Mouse (Mus musculus): ENCODE results near the gene Prps1l3. TPM values are rescaled to one million over a fixed set of nuclear protein-coding genes. Genes with fewer than 3 reads are reported as not detected.

The Prps1l3 gene
- polyA plus RNA-seq (2014; fragmentation: Nextera tagmentation; extraction: Ambion mirVana): 53.3 and 64.9 TPM in 2 replicates

GRCm38 (mm10) chr12:57230192-57230706 is at the start of gene Prps1l3, which contains the start of gene Mipol1:
Gene Prps1l3, plus strand, starts transcription at chr12:57230412.
Gene Mipol1, plus strand, starts transcription at chr12:57230427.
- Histone ChIP-seq H3K4me3 (ENCODE audit: low read depth, low read length) (peak within 1 kb of the TSS; percentile 87), H3K4me2 (ENCODE audit: low read depth, low read length) (peak within 1 kb of the TSS; percentile 62), H3K9ac (ENCODE audit: low read depth, low read length) (peak within 1 kb of the TSS; percentile 92), H3K27me3 (replicated peaks; ENCODE audit: control insufficient read depth, insufficient read depth, low read length) (no peaks in the 10 kb centered on the region), H3K4me1 (ENCODE audit: control insufficient read depth, insufficient read depth, low read length) (peaks cover 8% of the 10 kb centered on the region), H3K9me3 (ENCODE audit: control insufficient read depth, low read length) (no peaks in the 10 kb centered on the region), H3K36me3 (ENCODE audit: control insufficient read depth, insufficient read depth, low read length) (peaks cover 5% of the 10 kb centered on the region; the same call in 1 of the 2 replicates), H3K27ac (replicated peaks; ENCODE audit: low read depth, low read length) (peak within 1 kb of the TSS; percentile 93)
- DNase-seq (ENCODE audit: low spot score) (peak; percentile 95), ATAC-seq (ENCODE audit: low read depth) (peak; percentile 97)
- under 1% methylated on average over 32 of the region's 58 CpGs for WGBS

- no peak overlapping the region for H3K4me3 ChIP-seq (ENCODE audit: low read depth, low read length)
- DNase-seq (ENCODE audit: low spot score): peak; percentile 16
- 0 out of 2 replicates have a peak, but pooled peaks cover 5% of the 10 kb centered on the region for H3K27me3 ChIP-seq (replicated peaks; ENCODE audit: control insufficient read depth, insufficient read depth, low read length)
- no peak overlapping the region for H3K27ac ChIP-seq (replicated peaks; ENCODE audit: low read depth, low read length)
- H3K4me2 ChIP-seq (ENCODE audit: low read depth, low read length): no peak overlapping the region
- no peaks in the 10 kb centered on the region for H3K36me3 ChIP-seq (ENCODE audit: control insufficient read depth, insufficient read depth, low read length)
- H3K9me3 ChIP-seq (ENCODE audit: control insufficient read depth, low read length): no peaks in the 10 kb centered on the region
- H3K9ac ChIP-seq (ENCODE audit: low read depth, low read length): no peak overlapping the region
- 54% methylated on average over 2 of the region's 2 CpGs for WGBS
- no peak for ATAC-seq (ENCODE audit: low read depth)
- no peaks in the 10 kb centered on the region for H3K4me1 ChIP-seq (ENCODE audit: control insufficient read depth, insufficient read depth, low read length)
These were observed 45.6 kb upstream of the Prps1l3 start for GRCm38 (mm10) chr12:57184401-57185147.

DNA sequence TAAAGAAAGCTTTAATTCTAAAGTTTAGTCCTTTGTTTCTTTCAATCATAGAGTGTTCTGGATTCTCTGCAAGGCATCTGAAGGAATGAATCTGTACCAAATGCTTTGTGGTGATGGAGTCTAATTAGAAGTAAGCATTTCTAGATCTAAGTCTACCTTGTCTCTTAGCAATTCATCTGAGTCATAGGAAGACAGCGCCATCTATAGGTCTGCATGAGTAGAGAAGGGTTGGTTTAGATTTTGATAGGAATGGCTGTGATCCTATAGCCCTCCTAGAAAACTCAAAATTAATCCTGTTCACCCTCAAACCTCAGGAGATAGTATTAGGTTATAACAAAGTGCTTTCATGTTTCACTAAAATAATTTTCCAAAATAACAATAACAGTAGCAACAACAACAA is 44.7 kb upstream of the Prps1l3 start:
- Histone ChIP-seq H3K4me3 (ENCODE audit: low read depth, low read length) (no peak overlapping the region), H3K27ac (replicated peaks; ENCODE audit: low read depth, low read length) (no peak overlapping the region), H3K4me1 (ENCODE audit: control insufficient read depth, insufficient read depth, low read length) (no peaks in the 10 kb centered on the region), H3K9ac (ENCODE audit: low read depth, low read length) (no peak overlapping the region), H3K36me3 (ENCODE audit: control insufficient read depth, insufficient read depth, low read length) (no peaks in the 10 kb centered on the region), H3K9me3 (ENCODE audit: control insufficient read depth, low read length) (no peaks in the 10 kb centered on the region), H3K27me3 (replicated peaks; ENCODE audit: control insufficient read depth, insufficient read depth, low read length) (0 out of 2 replicates have a peak, but pooled peaks cover 5% of the 10 kb centered on the region), H3K4me2 (ENCODE audit: low read depth, low read length) (no peak overlapping the region)
- 2% methylated on average over 1 of the region's 1 CpGs for WGBS
- DNase-seq (ENCODE audit: low spot score) (peak; percentile 29), ATAC-seq (ENCODE audit: low read depth) (no peak)

DNA sequence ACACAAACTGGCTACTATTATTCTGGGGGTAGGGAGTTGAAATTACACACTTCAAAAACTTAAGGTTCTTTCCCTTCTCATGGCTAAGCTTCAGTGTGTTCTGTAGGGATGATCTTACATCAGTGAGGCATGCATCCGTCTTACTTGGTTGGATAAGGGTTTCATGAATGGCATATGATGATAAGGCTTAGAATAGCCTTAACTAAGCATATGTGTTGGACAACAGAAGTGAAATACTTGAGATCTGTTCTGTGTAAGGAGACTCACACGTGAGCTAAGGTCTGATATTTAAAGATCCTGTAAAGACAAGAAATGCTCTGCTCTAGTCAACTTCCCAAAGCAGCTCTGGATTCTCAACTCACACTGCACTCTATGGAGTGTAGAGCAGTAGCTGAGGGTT is 44.1 kb upstream of the Prps1l3 start:
- no peak overlapping the region for H3K9ac ChIP-seq (ENCODE audit: low read depth, low read length)
- 0 out of 2 replicates have a peak, but pooled peaks cover 5% of the 10 kb centered on the region for H3K27me3 ChIP-seq (replicated peaks; ENCODE audit: control insufficient read depth, insufficient read depth, low read length)
- H3K4me3 ChIP-seq (ENCODE audit: low read depth, low read length): no peak overlapping the region
- H3K4me2 ChIP-seq (ENCODE audit: low read depth, low read length): no peak overlapping the region
- 65% methylated on average over 2 of the region's 2 CpGs for WGBS
- no peak for ATAC-seq (ENCODE audit: low read depth)
- no peaks in the 10 kb centered on the region for H3K4me1 ChIP-seq (ENCODE audit: control insufficient read depth, insufficient read depth, low read length)
- no peak overlapping the region for H3K27ac ChIP-seq (replicated peaks; ENCODE audit: low read depth, low read length)
- H3K36me3 ChIP-seq (ENCODE audit: control insufficient read depth, insufficient read depth, low read length): no peaks in the 10 kb centered on the region
- no peak for DNase-seq (ENCODE audit: low spot score)
- no peaks in the 10 kb centered on the region for H3K9me3 ChIP-seq (ENCODE audit: control insufficient read depth, low read length)

DNA sequence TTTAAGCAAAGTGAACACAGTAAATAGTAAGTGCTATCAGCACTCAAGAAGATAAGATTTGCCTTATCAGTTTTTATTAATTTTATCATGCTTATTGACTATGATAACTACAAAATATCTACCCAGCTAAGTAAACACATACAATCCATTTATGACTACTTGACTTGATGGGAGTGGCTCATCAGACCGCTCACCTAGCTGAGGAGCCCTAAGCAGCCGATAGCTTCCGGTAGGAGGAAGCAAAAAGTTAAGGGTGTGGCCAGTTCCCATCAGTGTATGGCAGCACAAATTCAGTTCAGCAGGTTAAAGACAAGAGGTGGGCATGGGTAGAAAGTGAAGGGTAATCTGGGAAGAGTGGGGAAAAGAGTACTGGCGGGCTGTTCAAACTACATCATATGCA is 43.2 kb upstream of the Prps1l3 start:
- ATAC-seq (ENCODE audit: low read depth) (no peak), DNase-seq (ENCODE audit: low spot score) (no peak)
- Histone ChIP-seq H3K4me3 (ENCODE audit: low read depth, low read length) (no peak overlapping the region), H3K36me3 (ENCODE audit: control insufficient read depth, insufficient read depth, low read length) (no peaks in the 10 kb centered on the region), H3K27me3 (replicated peaks; ENCODE audit: control insufficient read depth, insufficient read depth, low read length) (0 out of 2 replicates have a peak, but pooled peaks cover 5% of the 10 kb centered on the region), H3K4me2 (ENCODE audit: low read depth, low read length) (no peak overlapping the region), H3K27ac (replicated peaks; ENCODE audit: low read depth, low read length) (no peak overlapping the region), H3K9ac (ENCODE audit: low read depth, low read length) (no peak overlapping the region), H3K9me3 (ENCODE audit: control insufficient read depth, low read length) (no peaks in the 10 kb centered on the region), H3K4me1 (ENCODE audit: control insufficient read depth, insufficient read depth, low read length) (no peaks in the 10 kb centered on the region)
- 87% methylated on average over 4 of the region's 4 CpGs for WGBS

DNA sequence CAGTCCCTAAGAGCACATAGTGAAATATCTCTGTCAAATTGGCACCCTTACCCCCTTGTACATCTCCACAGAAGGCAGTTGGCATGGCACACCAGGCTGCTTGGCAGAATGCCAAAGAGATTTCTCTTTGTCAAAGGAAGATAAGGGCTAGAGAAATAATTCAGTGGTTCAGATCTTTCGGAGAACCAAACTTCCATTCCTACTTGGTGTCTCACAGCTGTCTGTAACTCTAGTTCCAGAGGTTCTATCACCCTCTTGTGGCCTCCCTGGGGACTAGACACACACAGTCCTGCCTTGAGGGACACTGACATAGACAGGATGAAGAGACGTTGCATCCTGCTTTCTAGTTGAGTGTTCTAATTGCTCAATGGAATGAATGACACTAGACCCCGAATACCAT is 35.6 kb upstream of the Prps1l3 start:
- DNase-seq (ENCODE audit: low spot score): peak; percentile 43
- H3K27me3 ChIP-seq (replicated peaks; ENCODE audit: control insufficient read depth, insufficient read depth, low read length): peaks cover 32% of the 10 kb centered on the region
- no peak overlapping the region for H3K4me3 ChIP-seq (ENCODE audit: low read depth, low read length)
- no peak overlapping the region for H3K27ac ChIP-seq (replicated peaks; ENCODE audit: low read depth, low read length)
- 22% methylated on average over 3 of the region's 3 CpGs for WGBS
- no peaks in the 10 kb centered on the region for H3K9me3 ChIP-seq (ENCODE audit: control insufficient read depth, low read length)
- no peaks in the 10 kb centered on the region for H3K36me3 ChIP-seq (ENCODE audit: control insufficient read depth, insufficient read depth, low read length)
- no peak for ATAC-seq (ENCODE audit: low read depth)
- no peak overlapping the region for H3K9ac ChIP-seq (ENCODE audit: low read depth, low read length)
- H3K4me2 ChIP-seq (ENCODE audit: low read depth, low read length): no peak overlapping the region
- no peaks in the 10 kb centered on the region; the same call in 1 of the 2 replicates for H3K4me1 ChIP-seq (ENCODE audit: control insufficient read depth, insufficient read depth, low read length)

DNA sequence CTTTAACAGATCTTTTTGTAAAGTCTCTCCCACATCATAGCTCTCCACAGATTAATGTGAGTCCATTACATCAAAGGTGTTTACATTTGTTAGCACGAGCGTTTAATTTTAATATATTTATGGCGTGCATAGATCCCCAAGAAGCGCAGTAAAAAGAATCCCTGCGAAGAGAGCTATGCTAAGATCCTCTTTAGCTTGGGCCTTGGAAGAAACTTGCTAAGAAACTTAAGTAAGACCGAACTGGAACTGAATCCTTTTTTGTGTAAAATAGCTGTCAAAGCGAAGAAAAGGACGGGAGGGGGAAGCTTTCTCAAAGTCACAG is 34.0 kb upstream of the Prps1l3 start:
- peak overlapping the region; percentile 67 for H3K9ac ChIP-seq (ENCODE audit: low read depth, low read length)
- peak overlapping the region; percentile 52 for H3K4me3 ChIP-seq (ENCODE audit: low read depth, low read length)
- DNase-seq (ENCODE audit: low spot score) (no peak), ATAC-seq (ENCODE audit: low read depth) (no peak)
- H3K4me2 ChIP-seq (ENCODE audit: low read depth, low read length): peak overlapping the region; percentile 90
- no peak overlapping the region for H3K27ac ChIP-seq (replicated peaks; ENCODE audit: low read depth, low read length)
- H3K4me1 ChIP-seq (ENCODE audit: control insufficient read depth, insufficient read depth, low read length): no peaks in the 10 kb centered on the region; the same call in 1 of the 2 replicates
- H3K36me3 ChIP-seq (ENCODE audit: control insufficient read depth, insufficient read depth, low read length): no peaks in the 10 kb centered on the region
- 9% methylated on average over 8 of the region's 8 CpGs for WGBS
- no peaks in the 10 kb centered on the region for H3K9me3 ChIP-seq (ENCODE audit: control insufficient read depth, low read length)
- peaks cover 32% of the 10 kb centered on the region for H3K27me3 ChIP-seq (replicated peaks; ENCODE audit: control insufficient read depth, insufficient read depth, low read length)

DNA sequence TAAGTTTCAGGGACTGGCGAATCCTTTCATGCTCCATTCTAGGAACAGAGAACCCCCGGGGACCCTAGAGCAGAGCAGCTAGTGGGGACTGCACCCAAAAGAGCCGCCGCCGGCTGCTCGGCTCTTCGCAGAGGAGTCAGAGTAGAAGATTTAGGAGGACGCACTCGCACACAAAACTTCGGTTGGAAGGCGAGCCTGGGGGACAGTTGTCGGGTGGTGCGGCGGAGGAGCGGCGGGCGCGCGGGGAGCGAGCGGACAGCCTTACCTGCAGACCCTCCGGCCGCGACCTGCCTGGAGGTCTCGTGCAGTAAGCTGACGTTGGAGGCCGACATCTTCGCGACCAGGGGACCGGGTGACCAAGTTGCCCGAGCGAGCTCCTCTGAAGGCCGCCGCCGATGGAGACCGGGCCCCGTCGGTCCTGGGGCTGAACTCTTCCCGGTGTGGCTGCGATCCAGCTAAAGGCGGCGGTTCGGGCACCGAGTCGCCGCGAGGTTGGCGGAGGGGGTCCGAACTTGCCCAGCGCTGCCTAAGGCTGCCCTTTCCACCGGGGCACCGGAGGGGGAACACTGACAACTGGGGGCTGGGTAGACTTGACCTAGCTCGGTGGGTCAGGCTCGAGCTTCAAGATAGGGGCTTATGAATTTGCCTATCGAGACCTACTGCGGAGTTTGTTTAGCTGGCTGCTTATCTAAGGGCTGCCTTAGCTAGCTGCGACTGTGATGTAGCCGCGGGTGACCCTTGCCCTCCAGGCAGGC is 33.4 kb upstream of the Prps1l3 start:
- H3K9me3 ChIP-seq (ENCODE audit: control insufficient read depth, low read length): no peaks in the 10 kb centered on the region
- no peaks in the 10 kb centered on the region for H3K36me3 ChIP-seq (ENCODE audit: control insufficient read depth, insufficient read depth, low read length)
- H3K4me3 ChIP-seq (ENCODE audit: low read depth, low read length): peak overlapping the region; percentile 52
- ATAC-seq (ENCODE audit: low read depth) (peak; percentile 53), DNase-seq (ENCODE audit: low spot score) (peak; percentile 58)
- peaks cover 32% of the 10 kb centered on the region for H3K27me3 ChIP-seq (replicated peaks; ENCODE audit: control insufficient read depth, insufficient read depth, low read length)
- H3K27ac ChIP-seq (replicated peaks; ENCODE audit: low read depth, low read length): no peak overlapping the region
- H3K4me1 ChIP-seq (ENCODE audit: control insufficient read depth, insufficient read depth, low read length): no peaks in the 10 kb centered on the region; the same call in 1 of the 2 replicates
- 1% methylated on average over 38 of the region's 59 CpGs for WGBS
- H3K4me2 ChIP-seq (ENCODE audit: low read depth, low read length): peak overlapping the region; percentile 90
- peak overlapping the region; percentile 67 for H3K9ac ChIP-seq (ENCODE audit: low read depth, low read length)
